Mouse (Mus musculus): Measurements from ENCODE around the gene Tpx2. TPM values are rescaled to one million over a fixed set of nuclear protein-coding genes. Genes with fewer than 3 reads are reported as not detected.

The Tpx2 gene
- polyA plus RNA-seq, 1 experiment from 2014 or later = 128 TPM

GRCm38 (mm10) chr2:152906274-152907037 is 58.7 kb downstream of the Tpx2 start:
- Histone ChIP-seq H3K9ac (no peak overlapping the region), H3K27ac (ENCODE audit: low read depth) (no peak overlapping the region), H3K4me3 (ENCODE audit: low read depth, low read length) (no peak overlapping the region), H3K4me2 (no peak overlapping the region), H3K36me3 (ENCODE audit: insufficient read depth) (no peaks in the 10 kb centered on the region), H3K4me1 (ENCODE audit: insufficient read depth) (0 out of 2 replicates have a peak, but pooled peaks cover 6% of the 10 kb centered on the region), H3K9me3 (ENCODE audit: low read depth, low read length) (no peaks in the 10 kb centered on the region), H3K27me3 (ENCODE audit: insufficient read depth, low read length) (peaks cover 15% of the 10 kb centered on the region; the same call in 1 of the 2 replicates)
- 46% methylated on average over 9 of the region's 9 CpGs for WGBS
- DNase-seq = peak; percentile 57
- TF ChIP-seq CTCF (IDR thresholded peaks at IDR 0.05; ENCODE audit: low read depth) = no peak
- ATAC-seq (ENCODE audit: insufficient read depth) = no peak

- no peak overlapping the region for H3K4me3 ChIP-seq (ENCODE audit: low read depth, low read length)
- WGBS = 48% methylated on average over 14 of the region's 14 CpGs
- peaks cover 23% of the 10 kb centered on the region for H3K27me3 ChIP-seq (ENCODE audit: insufficient read depth, low read length)
- peak; percentile 20 for DNase-seq
- H3K36me3 ChIP-seq (ENCODE audit: insufficient read depth) = no peaks in the 10 kb centered on the region
- no peak overlapping the region for H3K4me2 ChIP-seq
- H3K4me1 ChIP-seq (ENCODE audit: insufficient read depth) = 0 out of 2 replicates have a peak, but pooled peaks cover 6% of the 10 kb centered on the region
- no peak overlapping the region for H3K9ac ChIP-seq
- H3K9me3 ChIP-seq (ENCODE audit: low read depth, low read length) = no peaks in the 10 kb centered on the region
- ATAC-seq (ENCODE audit: insufficient read depth) = no peak
- TF ChIP-seq CTCF (IDR thresholded peaks at IDR 0.05; ENCODE audit: low read depth) = no peak
- H3K27ac ChIP-seq (ENCODE audit: low read depth) = no peak overlapping the region
Observed at GRCm38 (mm10) chr2:152907114-152907943, 59.6 kb downstream of the Tpx2 start.

GRCm38 (mm10) chr2:152909848-152910247 is 62.1 kb downstream of the Tpx2 start:
- no peaks in the 10 kb centered on the region for H3K36me3 ChIP-seq (ENCODE audit: insufficient read depth)
- WGBS = 61% methylated on average over 6 of the region's 6 CpGs
- DNase-seq (no peak), ATAC-seq (ENCODE audit: insufficient read depth) (no peak)
- H3K4me3 ChIP-seq (ENCODE audit: low read depth, low read length) = no peak overlapping the region
- H3K27ac ChIP-seq (ENCODE audit: low read depth) = no peak overlapping the region
- H3K4me2 ChIP-seq = no peak overlapping the region
- TF ChIP-seq CTCF (IDR thresholded peaks at IDR 0.05; ENCODE audit: low read depth) = no peak
- H3K4me1 ChIP-seq (ENCODE audit: insufficient read depth) = 0 out of 2 replicates have a peak, but pooled peaks cover 6% of the 10 kb centered on the region
- no peak overlapping the region for H3K9ac ChIP-seq
- peaks cover 40% of the 10 kb centered on the region for H3K27me3 ChIP-seq (ENCODE audit: insufficient read depth, low read length)
- no peaks in the 10 kb centered on the region for H3K9me3 ChIP-seq (ENCODE audit: low read depth, low read length)

GRCm38 (mm10) chr2:152911031-152911430 is 63.3 kb downstream of the Tpx2 start, which contains the start of gene Mylk2:
TSS of gene Mylk2 (plus strand) at chr2:152911352.
- ATAC-seq (ENCODE audit: insufficient read depth) = no peak
- H3K27ac ChIP-seq (ENCODE audit: low read depth) = no peak within 1 kb of the TSS
- DNase-seq = no peak
- H3K4me3 ChIP-seq (ENCODE audit: low read depth, low read length) = no peak within 1 kb of the TSS
- H3K4me1 ChIP-seq (ENCODE audit: insufficient read depth) = 0 out of 2 replicates have a peak, but pooled peaks cover 5% of the 10 kb centered on the region
- no peak for TF ChIP-seq CTCF (IDR thresholded peaks at IDR 0.05; ENCODE audit: low read depth)
- H3K9me3 ChIP-seq (ENCODE audit: low read depth, low read length) = no peaks in the 10 kb centered on the region
- peaks cover 40% of the 10 kb centered on the region for H3K27me3 ChIP-seq (ENCODE audit: insufficient read depth, low read length)
- no peak within 1 kb of the TSS for H3K9ac ChIP-seq
- H3K36me3 ChIP-seq (ENCODE audit: insufficient read depth) = no peaks in the 10 kb centered on the region
- H3K4me2 ChIP-seq = no peak within 1 kb of the TSS
- 21% methylated on average over 12 of the region's 12 CpGs for WGBS

- Histone ChIP-seq H3K27me3 (ENCODE audit: insufficient read depth, low read length) (peaks cover 40% of the 10 kb centered on the region), H3K4me1 (ENCODE audit: insufficient read depth) (0 out of 2 replicates have a peak, but pooled peaks cover under 1% of the 10 kb centered on the region)
- 17% methylated on average over 6 of the region's 6 CpGs for WGBS
Observed at GRCm38 (mm10) chr2:152911432-152911831, 63.7 kb downstream of the Tpx2 start.

DNA sequence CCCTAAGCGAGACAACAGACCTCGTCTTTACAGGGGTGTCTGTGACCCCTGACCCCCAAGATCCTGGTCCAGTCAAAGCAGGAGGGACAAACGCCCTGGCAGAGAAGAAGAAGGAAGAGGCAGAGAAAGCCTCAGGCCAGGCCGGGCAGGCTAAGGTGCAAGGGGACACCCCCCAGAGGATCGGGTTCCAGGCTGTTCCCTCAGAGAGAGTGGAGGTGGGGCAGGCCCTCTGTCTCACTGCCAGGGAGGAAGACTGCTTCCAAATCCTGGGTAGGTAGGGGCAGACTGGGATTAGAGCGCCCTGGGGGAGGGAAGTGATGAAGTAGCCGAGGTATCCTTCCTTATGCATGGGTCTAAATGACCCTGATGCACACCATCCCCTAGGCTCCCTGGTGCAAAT is 65.7 kb downstream of the Tpx2 start:
- Histone ChIP-seq H3K36me3 (ENCODE audit: insufficient read depth) (no peaks in the 10 kb centered on the region), H3K27ac (ENCODE audit: low read depth) (no peak overlapping the region), H3K4me2 (no peak overlapping the region), H3K4me1 (ENCODE audit: insufficient read depth) (no peaks in the 10 kb centered on the region), H3K9me3 (ENCODE audit: low read depth, low read length) (no peaks in the 10 kb centered on the region), H3K4me3 (ENCODE audit: low read depth, low read length) (no peak overlapping the region), H3K9ac (no peak overlapping the region), H3K27me3 (ENCODE audit: insufficient read depth, low read length) (peaks cover 42% of the 10 kb centered on the region)
- no peak for DNase-seq
- whole genome bisulfite sequencing = 33% methylated on average over 7 of the region's 7 CpGs
- no peak for ATAC-seq (ENCODE audit: insufficient read depth)
- TF ChIP-seq CTCF (IDR thresholded peaks at IDR 0.05; ENCODE audit: low read depth) = no peak

More at GRCm38 (mm10) chr2:152911432-152911831, 63.7 kb downstream of the Tpx2 start:
- TF ChIP-seq CTCF (IDR thresholded peaks at IDR 0.05; ENCODE audit: low read depth) = no peak
- Histone ChIP-seq H3K4me2 (no peak overlapping the region), H3K9ac (no peak overlapping the region), H3K9me3 (ENCODE audit: low read depth, low read length) (no peaks in the 10 kb centered on the region), H3K4me3 (ENCODE audit: low read depth, low read length) (no peak overlapping the region), H3K36me3 (ENCODE audit: insufficient read depth) (no peaks in the 10 kb centered on the region), H3K27ac (ENCODE audit: low read depth) (no peak overlapping the region)
- no peak for DNase-seq
- ATAC-seq (ENCODE audit: insufficient read depth) = no peak
